27 mouse cellular contexts compared by ENCODE assay signal in genomic region chr2:75834492-75834891, GRCm38 (mm10). TPM values are rescaled to one million over a fixed set of nuclear protein-coding genes. Genes with fewer than 3 reads are reported as not detected.
DNase-seq lines count a peak whose midpoint lies in the region; ATAC-seq and TF ChIP-seq lines count a peak whose summit lies in the region.
"Had no signal": no experiment of that assay in that cellular context is flagged by ENCODE, and none has a peak within 500 bp of the region (broad histone marks: within the 10 kb centered on the region; RNA-seq: fewer than 3 reads in every experiment).

No protein-coding gene starts in this region.

- peaks cover 7% of the 10 kb centered on the region for H3K79me2 ChIP-seq in heart, adult 2 months (replicated peaks; ENCODE audit: control insufficient read depth, insufficient read depth, low read length)

- H3K4me3 ChIP-seq in kidney, adult 2 months (ENCODE audit: insufficient read depth, low read depth, low read length), result peak overlapping the region; percentile 5; the same call in 1 of the 2 replicates
- no peak overlapping the region for H3K4me3 ChIP-seq in liver, embryonic 15.5 days (replicated peaks)
- H3K4me3 ChIP-seq in liver, embryonic 11.5 days (ENCODE audit: low read depth, low read length), result no peak overlapping the region
- no peak overlapping the region for H3K4me3 ChIP-seq in kidney, postnatal 0 days (replicated peaks; ENCODE audit: low read depth, low read length)
- H3K4me3 ChIP-seq in heart, adult 2 months, result no peak overlapping the region
- H3K4me3 ChIP-seq: forebrain, embryonic 10.5 days; heart, embryonic 12.5 days; intestine, embryonic 15.5 days; layer of hippocampus, adult 2 months; limb, embryonic 15.5 days; midbrain, embryonic 10.5 days had no signal

- no peak for TF ChIP-seq CTCF in kidney, adult 2 months (conservative IDR thresholded peaks at IDR 0.05; ENCODE audit: insufficient read depth, insufficient read length, low read depth, low read length)
- TF ChIP-seq CTCF in kidney, postnatal 0 days (IDR thresholded peaks at IDR 0.05; ENCODE audit: low read depth), result no peak
- TF ChIP-seq CTCF in heart, adult 2 months (IDR thresholded peaks at IDR 0.05), result no peak

- no peak for TF ChIP-seq POLR2A in kidney, adult 2 months (IDR thresholded peaks at IDR 0.05; ENCODE audit: low read depth, low read length)
- TF ChIP-seq POLR2A in heart, adult 2 months (IDR thresholded peaks at IDR 0.05; ENCODE audit: insufficient read depth, low read depth, low read length), result no peak

- 64% methylated on average over 2 of the region's 2 CpGs for WGBS in kidney, adult 2 months
- 75% methylated on average over 2 of the region's 2 CpGs for WGBS in liver, embryonic 15.5 days (ENCODE audit: insufficient replicate concordance)
- 90% methylated on average over 2 of the region's 2 CpGs for WGBS in liver, embryonic 11.5 days
- WGBS in kidney, postnatal 0 days, result 70% methylated on average over 2 of the region's 2 CpGs
- 93% methylated on average over 2 of the region's 2 CpGs for WGBS in heart, adult 2 months

- peak overlapping the region; percentile 87; the same call in 1 of the 2 replicates for H3K4me2 ChIP-seq in liver, embryonic 15.5 days
- H3K4me2 ChIP-seq in liver, embryonic 11.5 days, result no peak overlapping the region
- peak overlapping the region; percentile 73; the same call in 1 of the 2 replicates for H3K4me2 ChIP-seq in kidney, postnatal 0 days (ENCODE audit: low read length)
- H3K4me2 ChIP-seq: heart, embryonic 12.5 days had no signal

- no peak overlapping the region; the same call in 1 of the 2 replicates for H3K27ac ChIP-seq in kidney, adult 2 months (ENCODE audit: insufficient read depth, low read depth, low read length)
- H3K27ac ChIP-seq in liver, embryonic 15.5 days (replicated peaks), result no peak overlapping the region
- H3K27ac ChIP-seq in liver, embryonic 11.5 days (ENCODE audit: low read depth, low read length), result no peak overlapping the region
- H3K27ac ChIP-seq in kidney, postnatal 0 days, result no peak overlapping the region
- H3K27ac ChIP-seq in heart, adult 2 months, result no peak overlapping the region
- H3K27ac ChIP-seq: forebrain, embryonic 10.5 days; hindbrain, embryonic 10.5 days; intestine, embryonic 15.5 days; layer of hippocampus, adult 2 months; limb, embryonic 15.5 days; midbrain, embryonic 10.5 days; stomach, postnatal 0 days had no signal

- H3K9me3 ChIP-seq in liver, embryonic 15.5 days (replicated peaks), result no peaks in the 10 kb centered on the region
- H3K9me3 ChIP-seq in liver, embryonic 11.5 days (ENCODE audit: control insufficient read depth, low read length), result no peaks in the 10 kb centered on the region
- H3K9me3 ChIP-seq in kidney, postnatal 0 days (replicated peaks; ENCODE audit: low read length), result no peaks in the 10 kb centered on the region
- H3K9me3 ChIP-seq: forebrain, embryonic 10.5 days; heart, embryonic 12.5 days; hindbrain, embryonic 10.5 days; intestine, embryonic 15.5 days; limb, embryonic 15.5 days; midbrain, embryonic 10.5 days had no signal

- no peak for ATAC-seq in liver, embryonic 15.5 days (ENCODE audit: insufficient read depth)
- ATAC-seq in liver, embryonic 11.5 days (replicated peaks; ENCODE audit: low FRiP score), result no peak
- no peak for ATAC-seq in kidney, postnatal 0 days (replicated peaks; ENCODE audit: low FRiP score, low read depth)
- ATAC-seq: forebrain, postnatal 0 days; hindbrain, embryonic 16.5 days; intestine, embryonic 15.5 days; Patski had no signal

- H3K36me3 ChIP-seq in kidney, adult 2 months (ENCODE audit: control insufficient read depth, insufficient read depth, low read length), result no peaks in the 10 kb centered on the region
- H3K36me3 ChIP-seq in liver, embryonic 15.5 days (replicated peaks), result no peaks in the 10 kb centered on the region
- H3K36me3 ChIP-seq in liver, embryonic 11.5 days (ENCODE audit: control insufficient read depth, insufficient read depth, low read length), result no peaks in the 10 kb centered on the region
- no peaks in the 10 kb centered on the region for H3K36me3 ChIP-seq in kidney, postnatal 0 days (ENCODE audit: insufficient read depth, low read length)
- H3K36me3 ChIP-seq in heart, adult 2 months (ENCODE audit: control insufficient read depth, insufficient read depth, low read length), result peaks cover 5% of the 10 kb centered on the region; the same call in 1 of the 2 replicates
- H3K36me3 ChIP-seq: heart, embryonic 12.5 days; intestine, embryonic 15.5 days; limb, embryonic 15.5 days had no signal

- no peaks in the 10 kb centered on the region for H3K27me3 ChIP-seq in kidney, adult 2 months (replicated peaks; ENCODE audit: control insufficient read depth, insufficient read depth, low read length)
- no peaks in the 10 kb centered on the region for H3K27me3 ChIP-seq in liver, embryonic 15.5 days
- H3K27me3 ChIP-seq in liver, embryonic 11.5 days (replicated peaks; ENCODE audit: control insufficient read depth, insufficient read depth, low read length), result no peaks in the 10 kb centered on the region
- no peaks in the 10 kb centered on the region for H3K27me3 ChIP-seq in kidney, postnatal 0 days (ENCODE audit: insufficient read depth, low read length)
- H3K27me3 ChIP-seq in heart, adult 2 months (ENCODE audit: control insufficient read depth, insufficient read depth, low read length), result no peaks in the 10 kb centered on the region
- H3K27me3 ChIP-seq: heart, embryonic 12.5 days; intestine, embryonic 15.5 days; limb, embryonic 15.5 days; Patski had no signal

- DNase-seq in kidney, adult 2 months, result peak; percentile 63
- no peak for DNase-seq in kidney, adult 18-20 months
- DNase-seq in liver, embryonic 11.5 days (ENCODE audit: low spot score), result no peak
- DNase-seq in kidney, postnatal 0 days (ENCODE audit: low spot score), result no peak
- DNase-seq in cerebellum, postnatal 36 days, result no peak
- DNase-seq in heart, adult 2 months, result no peak
- DNase-seq: adrenal gland, adult 2 months; cerebellum, adult 2 months; forebrain, postnatal 0 days; gastrocnemius, postnatal 14 days; heart, postnatal 10 days; layer of hippocampus, postnatal 36 days; lung, postnatal 4 days; right cerebral cortex, postnatal 14 days; thymus, adult 2 months; thymus, postnatal 4 days had no signal

- intact Hi-C loops in heart, adult 2 months (cut with DNase I), result no loop called here

- TF ChIP-seq EP300 in heart, adult 2 months (IDR thresholded peaks at IDR 0.05; ENCODE audit: insufficient read depth, low read depth, low read length), result no peak

- H3K4me1 ChIP-seq in kidney, adult 2 months (ENCODE audit: control insufficient read depth, insufficient read depth, low read length), result peaks cover 16% of the 10 kb centered on the region
- peaks cover 50% of the 10 kb centered on the region for H3K4me1 ChIP-seq in liver, embryonic 15.5 days (replicated peaks)
- H3K4me1 ChIP-seq in liver, embryonic 11.5 days (replicated peaks; ENCODE audit: control insufficient read depth, insufficient read depth, low read length), result peaks cover 17% of the 10 kb centered on the region
- peaks cover 15% of the 10 kb centered on the region; the same call in 1 of the 2 replicates for H3K4me1 ChIP-seq in kidney, postnatal 0 days (replicated peaks; ENCODE audit: insufficient read depth, low read length)
- peaks cover 7% of the 10 kb centered on the region for H3K4me1 ChIP-seq in heart, adult 2 months (ENCODE audit: control insufficient read depth, insufficient read depth, low read length)

- no peak overlapping the region for H3K9ac ChIP-seq in liver, embryonic 15.5 days
- H3K9ac ChIP-seq in liver, embryonic 11.5 days (ENCODE audit: low read depth, low read length), result no peak overlapping the region
- no peak overlapping the region for H3K9ac ChIP-seq in kidney, postnatal 0 days (ENCODE audit: low read depth, low read length)
- no peak overlapping the region for H3K9ac ChIP-seq in heart, adult 2 months (ENCODE audit: low read depth, low read length)
- H3K9ac ChIP-seq: forebrain, postnatal 0 days; heart, embryonic 12.5 days; intestine, embryonic 15.5 days; limb, embryonic 15.5 days had no signal

RNA-seq across cellular contexts. Expression of gene Agps, which starts 2.5 kb away (rescaled TPM):
- 13.3 and 14.8 TPM in 2 replicates for polyA plus RNA-seq in kidney, adult 2 months (2012; rRNA removed)
- 14.3 and 14.8 TPM in 2 replicates for polyA plus RNA-seq in liver, embryonic 15.5 days (2015; fragmentation: Nextera tagmentation; extraction: Ambion mirVana)
- 38.2 and 40.0 TPM in 2 replicates for polyA plus RNA-seq in liver, embryonic 11.5 days (2014; fragmentation: Nextera tagmentation; extraction: Ambion mirVana)
- polyA plus RNA-seq in kidney, postnatal 0 days (2015; fragmentation: Nextera tagmentation; extraction: Ambion mirVana), result 22.7 and 25.6 TPM in 2 replicates
- 10 to 100 TPM; 30.7 to 30.8 TPM for total RNA-seq in heart, adult 2 months (2021)
- 4.7 and 9.8 TPM in 2 replicates for polyA plus RNA-seq in heart, adult 2 months (2012; rRNA removed)
